Comparison of ENCODE assay signal across 23 mouse cellular contexts in the genomic region with DNA sequence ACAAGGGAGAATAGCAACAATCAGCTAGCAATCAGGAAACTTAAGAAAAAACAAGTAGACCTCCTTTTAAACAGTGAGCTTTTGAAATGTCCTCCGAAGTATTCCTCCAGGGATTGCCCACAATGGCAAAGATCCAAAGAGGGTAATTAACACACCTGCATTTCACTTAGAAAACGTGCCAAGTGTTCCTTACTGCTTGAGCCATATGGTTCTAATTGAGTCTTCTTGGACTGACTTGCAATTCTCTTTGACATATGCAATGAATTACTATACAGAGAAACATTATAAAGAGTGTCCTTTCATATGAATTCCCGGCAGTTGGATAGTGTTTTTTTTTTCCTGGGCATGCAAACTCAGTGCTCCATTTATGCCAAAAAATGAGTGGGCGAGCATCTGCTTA.
A peak's percentile ranks its signal among the peaks of the same experiment; 100 is the strongest.
DNase-seq lines count a peak whose midpoint lies in the region; ATAC-seq and TF ChIP-seq lines count a peak whose summit lies in the region.
"Had no signal": no experiment of that assay in that cellular context is flagged by ENCODE, and none has a peak within 500 bp of the region (broad histone marks: within the 10 kb centered on the region; RNA-seq: fewer than 3 reads in every experiment).

No protein-coding gene starts in this region.

- TF ChIP-seq CTCF in brain, embryonic 14.5 days (IDR thresholded peaks at IDR 0.05; ENCODE audit: borderline replicate concordance, extremely low read depth, insufficient read depth, insufficient read length), result no peak

- no peaks in the 10 kb centered on the region for H3K27me3 ChIP-seq in hindbrain, embryonic 14.5 days (ENCODE audit: control insufficient read depth, insufficient read depth, low read length)
- H3K27me3 ChIP-seq in hindbrain, embryonic 12.5 days, result no peaks in the 10 kb centered on the region
- H3K27me3 ChIP-seq: heart, embryonic 12.5 days; stomach, embryonic 15.5 days had no signal

- no peak for ATAC-seq in hindbrain, embryonic 14.5 days (ENCODE audit: low FRiP score)
- no peak for ATAC-seq in hindbrain, embryonic 12.5 days (ENCODE audit: low FRiP score)
- ATAC-seq: activated CD4-positive, CD25-positive, alpha-beta regulatory T cell, adult 4 months; hindbrain, embryonic 16.5 days had no signal

- H3K4me1 ChIP-seq in hindbrain, embryonic 14.5 days (replicated peaks; ENCODE audit: control insufficient read depth, insufficient read depth, low read length), result no peaks in the 10 kb centered on the region
- no peaks in the 10 kb centered on the region for H3K4me1 ChIP-seq in hindbrain, embryonic 12.5 days
- H3K4me1 ChIP-seq: heart, embryonic 12.5 days; megakaryocyte, embryonic 14.5 days; stomach, embryonic 15.5 days had no signal

- H3K27ac ChIP-seq in hindbrain, embryonic 14.5 days, result no peak overlapping the region
- H3K27ac ChIP-seq in hindbrain, embryonic 12.5 days, result no peak overlapping the region
- H3K27ac ChIP-seq: gastrocnemius, adult 2 months; kidney, postnatal 0 days; stomach, embryonic 15.5 days had no signal

- WGBS in hindbrain, embryonic 14.5 days, result 56% methylated on average over 4 of the region's 4 CpGs
- 70% methylated on average over 4 of the region's 4 CpGs for WGBS in hindbrain, embryonic 12.5 days

- peak; percentile 33 for DNase-seq in hindbrain, embryonic 14.5 days (ENCODE audit: low spot score)
- DNase-seq in MN1 (ENCODE audit: low spot score), result peak; percentile 7
- DNase-seq in brain, embryonic 14.5 days (ENCODE audit: low read depth), result peak; percentile 58
- DNase-seq in forelimb bud, embryonic 11.5 days (ENCODE audit: low read depth, low spot score), result peak; percentile 48
- DNase-seq in adipocyte (ENCODE audit: low spot score), result no peak
- DNase-seq in heart, postnatal 4 days, result no peak
- DNase-seq in layer of hippocampus, adult 11-12 months (ENCODE audit: low spot score), result no peak
- DNase-seq: adrenal gland, postnatal 25 days; cerebellum, adult 11-12 months; gastrocnemius, adult 2 months; heart, postnatal 14 days; kidney, adult 11 months; lung, adult 18-20 months; right cerebral cortex, postnatal 25 days; thymus, adult 18-20 months had no signal

- H3K9ac ChIP-seq in hindbrain, embryonic 14.5 days, result no peak overlapping the region
- no peak overlapping the region for H3K9ac ChIP-seq in hindbrain, embryonic 12.5 days
- H3K9ac ChIP-seq: heart, embryonic 12.5 days; stomach, embryonic 15.5 days had no signal

- no peaks in the 10 kb centered on the region for H3K9me3 ChIP-seq in hindbrain, embryonic 14.5 days (ENCODE audit: control insufficient read depth, low read length)
- H3K9me3 ChIP-seq in hindbrain, embryonic 12.5 days (replicated peaks), result no peaks in the 10 kb centered on the region
- H3K9me3 ChIP-seq: heart, embryonic 12.5 days; megakaryocyte, embryonic 14.5 days; stomach, embryonic 15.5 days had no signal

- TF ChIP-seq POLR2A in brain, embryonic 14.5 days (IDR thresholded peaks at IDR 0.05; ENCODE audit: borderline replicate concordance, extremely low read depth, insufficient read depth, insufficient read length, poor library complexity, severe bottlenecking), result no peak

- H3K4me2 ChIP-seq in hindbrain, embryonic 14.5 days (replicated peaks), result no peak overlapping the region
- no peak overlapping the region for H3K4me2 ChIP-seq in hindbrain, embryonic 12.5 days (replicated peaks)
- H3K4me2 ChIP-seq: heart, embryonic 12.5 days; liver, embryonic 11.5 days; stomach, embryonic 15.5 days had no signal

- H3K36me3 ChIP-seq in hindbrain, embryonic 14.5 days (replicated peaks; ENCODE audit: control insufficient read depth, insufficient read depth), result no peaks in the 10 kb centered on the region
- no peaks in the 10 kb centered on the region for H3K36me3 ChIP-seq in hindbrain, embryonic 12.5 days
- H3K36me3 ChIP-seq: heart, embryonic 12.5 days; stomach, embryonic 15.5 days had no signal

- no peak overlapping the region for H3K4me3 ChIP-seq in hindbrain, embryonic 14.5 days (replicated peaks; ENCODE audit: low read length)
- H3K4me3 ChIP-seq in hindbrain, embryonic 12.5 days, result no peak overlapping the region
- H3K4me3 ChIP-seq: gastrocnemius, adult 2 months; heart, embryonic 12.5 days; megakaryocyte, embryonic 14.5 days; stomach, embryonic 15.5 days had no signal

Comparison
In these comparisons a context has a peak if more than half of its experiments do, and no peak if none do; other contexts are left out.
1. DNase-seq: peak in hindbrain, embryonic 14.5 days (single experiment), MN1 (single experiment), brain, embryonic 14.5 days (single experiment) and forelimb bud, embryonic 11.5 days (single experiment); none in adipocyte (single experiment), heart, postnatal 4 days (single experiment) and layer of hippocampus, adult 11-12 months (single experiment).